ENCODE assay signal across 8 mouse cellular contexts in genomic region chr2:30251417-30252104, GRCm38 (mm10). TPM values are rescaled to one million over a fixed set of nuclear protein-coding genes. Genes with fewer than 3 reads are reported as not detected.
DNase-seq lines count a peak whose midpoint lies in the region; ATAC-seq lines count a peak whose summit lies in the region.

No protein-coding gene starts in this region.

- no peak overlapping the region for H3K4me3 ChIP-seq in neural tube, embryonic 13.5 days
- H3K4me3 ChIP-seq in neural tube, embryonic 15.5 days (replicated peaks) = no peak overlapping the region
- no peak overlapping the region for H3K4me3 ChIP-seq in embryonic facial prominence, embryonic 13.5 days
- no peak overlapping the region for H3K4me3 ChIP-seq in forebrain, embryonic 10.5 days

- 0 out of 2 replicates have a peak, but pooled peaks have one; percentile 53 for ATAC-seq in neural tube, embryonic 13.5 days (ENCODE audit: low read depth)
- ATAC-seq in neural tube, embryonic 15.5 days (ENCODE audit: low FRiP score) = no peak
- ATAC-seq in embryonic facial prominence, embryonic 13.5 days (ENCODE audit: insufficient number of reproducible peaks, insufficient read depth, low FRiP score, low TSS enrichment, low read depth) = no peak; the same call in 1 of the 2 replicates
- peak; percentile 80 for ATAC-seq in neutrophil, adult 5-6 weeks (ENCODE audit: extremely low read depth, insufficient number of reproducible peaks, low FRiP score, poor library complexity, severe bottlenecking)

- no peak overlapping the region for H3K4me2 ChIP-seq in neural tube, embryonic 13.5 days
- no peak overlapping the region for H3K4me2 ChIP-seq in neural tube, embryonic 15.5 days
- no peak overlapping the region for H3K4me2 ChIP-seq in embryonic facial prominence, embryonic 13.5 days

- no peaks in the 10 kb centered on the region for H3K27me3 ChIP-seq in neural tube, embryonic 13.5 days
- no peaks in the 10 kb centered on the region for H3K27me3 ChIP-seq in neural tube, embryonic 15.5 days (replicated peaks)
- no peaks in the 10 kb centered on the region for H3K27me3 ChIP-seq in embryonic facial prominence, embryonic 13.5 days
- no peaks in the 10 kb centered on the region for H3K27me3 ChIP-seq in forebrain, embryonic 10.5 days (ENCODE audit: poor library complexity, severe bottlenecking)

- no peaks in the 10 kb centered on the region for H3K9me3 ChIP-seq in neural tube, embryonic 13.5 days
- no peaks in the 10 kb centered on the region for H3K9me3 ChIP-seq in neural tube, embryonic 15.5 days (replicated peaks)
- H3K9me3 ChIP-seq in embryonic facial prominence, embryonic 13.5 days = no peaks in the 10 kb centered on the region
- no peaks in the 10 kb centered on the region for H3K9me3 ChIP-seq in forebrain, embryonic 10.5 days

- H3K27ac ChIP-seq in neural tube, embryonic 13.5 days (replicated peaks) = no peak overlapping the region
- H3K27ac ChIP-seq in neural tube, embryonic 15.5 days (replicated peaks) = no peak overlapping the region
- peak overlapping the region; percentile 22; the same call in 1 of the 2 replicates for H3K27ac ChIP-seq in embryonic facial prominence, embryonic 13.5 days
- no peak overlapping the region for H3K27ac ChIP-seq in forebrain, embryonic 10.5 days

- 84% methylated on average over 5 of the region's 5 CpGs for WGBS in neural tube, embryonic 13.5 days
- 75% methylated on average over 5 of the region's 5 CpGs for WGBS in neural tube, embryonic 15.5 days
- whole genome bisulfite sequencing in embryonic facial prominence, embryonic 13.5 days = 78% methylated on average over 5 of the region's 5 CpGs
- 86% methylated on average over 5 of the region's 5 CpGs for WGBS in forebrain, embryonic 10.5 days

- peak; percentile 56 to 58 for DNase-seq in kidney, postnatal 36 days
- no peak for DNase-seq in forebrain, embryonic 10.5 days (ENCODE audit: extremely low spot score, low spot score)
- no peak for DNase-seq in left cerebral cortex, adult 8-10 months (ENCODE audit: low spot score in 2 of 2)
- no peak for DNase-seq in layer of hippocampus, postnatal 14 days (ENCODE audit: low spot score in 2 of 2)

- H3K36me3 ChIP-seq in neural tube, embryonic 13.5 days = peaks cover 69% of the 10 kb centered on the region
- H3K36me3 ChIP-seq in neural tube, embryonic 15.5 days = peaks cover 48% of the 10 kb centered on the region
- H3K36me3 ChIP-seq in embryonic facial prominence, embryonic 13.5 days = peaks cover 78% of the 10 kb centered on the region
- H3K36me3 ChIP-seq in forebrain, embryonic 10.5 days (replicated peaks) = peaks cover 97% of the 10 kb centered on the region

- H3K4me1 ChIP-seq in neural tube, embryonic 13.5 days (replicated peaks) = peaks cover 12% of the 10 kb centered on the region
- H3K4me1 ChIP-seq in neural tube, embryonic 15.5 days = peaks cover 20% of the 10 kb centered on the region; the same call in 1 of the 2 replicates
- H3K4me1 ChIP-seq in embryonic facial prominence, embryonic 13.5 days = peaks cover 11% of the 10 kb centered on the region
- H3K4me1 ChIP-seq in forebrain, embryonic 10.5 days = peaks cover 4% of the 10 kb centered on the region; the same call in 1 of the 2 replicates

- 0 out of 2 replicates have a peak overlapping the region, but pooled peaks have one; percentile 5 for H3K9ac ChIP-seq in neural tube, embryonic 13.5 days
- no peak overlapping the region for H3K9ac ChIP-seq in neural tube, embryonic 15.5 days (replicated peaks)
- no peak overlapping the region for H3K9ac ChIP-seq in embryonic facial prominence, embryonic 13.5 days

RNA-seq across cellular contexts. Expression of gene Gm28035, which starts 11.2 kb away (rescaled TPM):
- 0.23 and 0.24 TPM in 2 replicates for polyA plus RNA-seq in neural tube, embryonic 13.5 days (2015; fragmentation: Nextera tagmentation; extraction: Ambion mirVana)
- polyA plus RNA-seq in neural tube, embryonic 15.5 days (2015; fragmentation: Nextera tagmentation; extraction: Ambion mirVana) = 0.12 and 0.32 TPM in 2 replicates
- polyA plus RNA-seq in embryonic facial prominence, embryonic 13.5 days (2015; fragmentation: Nextera tagmentation; extraction: Ambion mirVana) = 0.06 and 0.11 TPM in 2 replicates
- 2.0 and 2.9 TPM in 2 replicates for total RNA-seq in neutrophil, adult 5-6 weeks (2017)
- 0.09 and 0.16 TPM in 2 replicates for polyA plus RNA-seq in forebrain, embryonic 10.5 days (2016; fragmentation: Nextera tagmentation; extraction: Ambion mirVana)
- 1 to 10 TPM; 3.8 to 8.8 (median 5.5) TPM for total RNA-seq in left cerebral cortex, adult 8-10 months (2022)
- total RNA-seq in layer of hippocampus, postnatal 14 days (2021) = 1 to 10 TPM; 6.7 to 7.3 TPM

RNA-seq across cellular contexts. Expression of gene Lrrc8a, which starts 14.0 kb away (rescaled TPM):
- 50.7 and 54.8 TPM in 2 replicates for polyA plus RNA-seq in neural tube, embryonic 13.5 days (2015; fragmentation: Nextera tagmentation; extraction: Ambion mirVana)
- 47.5 and 49.1 TPM in 2 replicates for polyA plus RNA-seq in neural tube, embryonic 15.5 days (2015; fragmentation: Nextera tagmentation; extraction: Ambion mirVana)
- polyA plus RNA-seq in embryonic facial prominence, embryonic 13.5 days (2015; fragmentation: Nextera tagmentation; extraction: Ambion mirVana) = 43.6 and 45.9 TPM in 2 replicates
- total RNA-seq in neutrophil, adult 5-6 weeks (2017) = 20.7 and 22.5 TPM in 2 replicates
- 41.5 and 44.7 TPM in 2 replicates for polyA plus RNA-seq in forebrain, embryonic 10.5 days (2016; fragmentation: Nextera tagmentation; extraction: Ambion mirVana)
- total RNA-seq in left cerebral cortex, adult 8-10 months (2022) = 10 to 100 TPM; 59.1 to 67.0 (median 61.5) TPM
- total RNA-seq in layer of hippocampus, postnatal 14 days (2021) = 10 to 100 TPM; 66.5 to 72.5 TPM

RNA-seq across cellular contexts. Expression of gene Phyhd1, which starts 14.4 kb away (rescaled TPM):
- 4.3 and 4.8 TPM in 2 replicates for polyA plus RNA-seq in neural tube, embryonic 13.5 days (2015; fragmentation: Nextera tagmentation; extraction: Ambion mirVana)
- polyA plus RNA-seq in neural tube, embryonic 15.5 days (2015; fragmentation: Nextera tagmentation; extraction: Ambion mirVana) = 4.8 and 5.2 TPM in 2 replicates
- polyA plus RNA-seq in embryonic facial prominence, embryonic 13.5 days (2015; fragmentation: Nextera tagmentation; extraction: Ambion mirVana) = 3.7 and 4.7 TPM in 2 replicates
- 3.8 and 6.0 TPM in 2 replicates for total RNA-seq in neutrophil, adult 5-6 weeks (2017)
- polyA plus RNA-seq in forebrain, embryonic 10.5 days (2016; fragmentation: Nextera tagmentation; extraction: Ambion mirVana) = 2.7 and 3.4 TPM in 2 replicates
- total RNA-seq in left cerebral cortex, adult 8-10 months (2022) = 10 to 100 TPM; 16.6 to 22.2 (median 19.5) TPM
- 10 to 100 TPM; 23.1 to 24.0 TPM for total RNA-seq in layer of hippocampus, postnatal 14 days (2021)

RNA-seq across cellular contexts. Expression of gene Gm28038, which starts 29.3 kb away (rescaled TPM):
- not detected in 2 replicates for polyA plus RNA-seq in neural tube, embryonic 13.5 days (2015; fragmentation: Nextera tagmentation; extraction: Ambion mirVana)
- polyA plus RNA-seq in neural tube, embryonic 15.5 days (2015; fragmentation: Nextera tagmentation; extraction: Ambion mirVana) = not detected in 2 replicates
- not detected in 2 replicates for polyA plus RNA-seq in embryonic facial prominence, embryonic 13.5 days (2015; fragmentation: Nextera tagmentation; extraction: Ambion mirVana)
- not detected in 2 replicates for total RNA-seq in neutrophil, adult 5-6 weeks (2017)
- polyA plus RNA-seq in forebrain, embryonic 10.5 days (2016; fragmentation: Nextera tagmentation; extraction: Ambion mirVana) = not detected in 2 replicates
- total RNA-seq in left cerebral cortex, adult 8-10 months (2022) = not detected
- not detected for total RNA-seq in layer of hippocampus, postnatal 14 days (2021)

RNA-seq across cellular contexts. Expression of gene Dolk, which starts 34.6 kb away (rescaled TPM):
- polyA plus RNA-seq in neural tube, embryonic 13.5 days (2015; fragmentation: Nextera tagmentation; extraction: Ambion mirVana) = 33.1 and 35.6 TPM in 2 replicates
- 37.4 and 38.5 TPM in 2 replicates for polyA plus RNA-seq in neural tube, embryonic 15.5 days (2015; fragmentation: Nextera tagmentation; extraction: Ambion mirVana)
- polyA plus RNA-seq in embryonic facial prominence, embryonic 13.5 days (2015; fragmentation: Nextera tagmentation; extraction: Ambion mirVana) = 29.0 and 30.5 TPM in 2 replicates
- 9.0 and 10.3 TPM in 2 replicates for total RNA-seq in neutrophil, adult 5-6 weeks (2017)
- 26.0 and 26.5 TPM in 2 replicates for polyA plus RNA-seq in forebrain, embryonic 10.5 days (2016; fragmentation: Nextera tagmentation; extraction: Ambion mirVana)
- 10 to 100 TPM; 23.3 to 27.7 (median 25.2) TPM for total RNA-seq in left cerebral cortex, adult 8-10 months (2022)
- total RNA-seq in layer of hippocampus, postnatal 14 days (2021) = 10 to 100 TPM; 24.4 TPM

Comparison
In these comparisons a context has a peak if more than half of its experiments do, and no peak if none do; other contexts are left out.
1. ATAC-seq: peak in neural tube, embryonic 13.5 days (single experiment) and neutrophil, adult 5-6 weeks (single experiment); none in neural tube, embryonic 15.5 days (single experiment) and embryonic facial prominence, embryonic 13.5 days (single experiment).
2. DNase-seq: peak in kidney, postnatal 36 days (2 of 2); none in forebrain, embryonic 10.5 days (single experiment), left cerebral cortex, adult 8-10 months (0 of 2) and layer of hippocampus, postnatal 14 days (0 of 2).